Mouse (Mus musculus) embryonic fibroblast, embryonic 13.5 days (primary cell): ENCODE measurements around the gene Dhx34.

ENCODE experiments used
- CTCF ChIP-seq: IDR thresholded peaks from 2 replicates; pipeline ENCODE4 v1.5.1; 2011; ENCODE audit warnings: mild to moderate bottlenecking, control low read depth, low read length, moderate library complexity, borderline replicate concordance; ENCODE audit not compliant: insufficient read depth
- POLR2A ChIP-seq: IDR thresholded peaks from 2 replicates; pipeline ENCODE4 v1.6.1; 2011; ENCODE audit warnings: low read depth, mild to moderate bottlenecking, control low read depth, low read length, moderate library complexity

GRCm38 (mm10) chr7:16207076-16207475 is 14.8 kb downstream of the Dhx34 start:
- TF ChIP-seq CTCF = no peak
- no peak for TF ChIP-seq POLR2A
